Mouse (Mus musculus) hindbrain, embryonic 16.5 days (tissue): ENCODE data around the gene Tbc1d22b. TPM values are rescaled to one million over a fixed set of nuclear protein-coding genes. Genes with fewer than 3 reads are reported as not detected.
A peak's percentile ranks its signal among the peaks of the same experiment; 100 is the strongest.
"Not testable (repeated sequence)": the region's sequence is repeated elsewhere in the genome, so short reads cannot be mapped to it uniquely, and the experiment has no call there.

Source experiments
- ATAC-seq: fragments of 200-750 bp; cut with Nextera tagmentation; 2 replicates; pipeline ENCODE4 v1.8.0; 2017; ENCODE audit warnings: moderate TSS enrichment, moderate library complexity
- H3K27ac ChIP-seq: fragments of 300-500 bp; sonication (generic); 2 replicates; pipeline ENCODE4 v1.5.1; 2014; ENCODE audit warnings: low read depth, mild to moderate bottlenecking, control low read depth, low read length, moderate library complexity
- H3K27me3 ChIP-seq: fragments of 300-500 bp; sonication (generic); replicated peaks from 2 replicates; pipeline ENCODE4 v1.6.1; 2014; ENCODE audit warnings: low read length; ENCODE audit not compliant: control insufficient read depth, insufficient read depth
- H3K36me3 ChIP-seq: fragments of 300-500 bp; sonication (generic); 2 replicates; pipeline ENCODE4 v1.6.1; 2014; ENCODE audit warnings: mild to moderate bottlenecking, low read length, moderate library complexity, mixed read lengths; ENCODE audit not compliant: control insufficient read depth, insufficient read depth
- H3K4me1 ChIP-seq: fragments of 300-500 bp; sonication (generic); 2 replicates; pipeline ENCODE4 v1.6.1; 2014; ENCODE audit warnings: low read depth, low read length; ENCODE audit not compliant: control insufficient read depth, insufficient read depth
- H3K4me2 ChIP-seq: fragments of 300-500 bp; sonication (generic); 2 replicates; pipeline ENCODE4 v1.6.1; 2014; ENCODE audit warnings: mild to moderate bottlenecking, low read length, control low read depth, moderate library complexity
- H3K4me3 ChIP-seq: fragments of 300-500 bp; sonication (generic); 2 replicates; pipeline ENCODE4 v1.5.1; 2014; ENCODE audit warnings: mild to moderate bottlenecking, low read length, control low read depth, moderate library complexity
- H3K9ac ChIP-seq: fragments of 300-500 bp; sonication (generic); 2 replicates; pipeline ENCODE4 v1.6.1; 2014; ENCODE audit warnings: low read depth, mild to moderate bottlenecking, control low read depth, low read length, moderate library complexity
- H3K9me3 ChIP-seq: fragments of 300-500 bp; sonication (generic); 2 replicates; pipeline ENCODE4 v1.6.1; 2014; ENCODE audit warnings: mild to moderate bottlenecking, low read length, moderate library complexity; ENCODE audit not compliant: control insufficient read depth
- WGBS: fragments of 180-500 bp; shearing (Covaris S2); extraction: QIAGEN DNeasy Blood & Tissue Kit; methylation state at CpG from one replicate; pipeline ENCODE4 v1.1.7; 2014; 5-methylcytosine and 5-hydroxymethylcytosine counted together
- polyA plus RNA-seq: library from polyadenylated mRNA; unstranded; fragments of >200 nt; fragmentation: Nextera tagmentation; extraction: Ambion mirVana; gene quantifications from 2 replicates; pipeline ENCODE4 v1.2.1, GENCODE M21; 2015

Tbc1d22b gene
- polyA plus RNA-seq, 1 experiment from 2014 or later: 26.5 TPM

GRCm38 (mm10) chr17:29513044-29513730 lies 36.4 kb upstream of the Tbc1d22b start:
- 37% methylated on average over 13 of the region's 13 CpGs for WGBS
- Histone ChIP-seq H3K4me2 (no peak overlapping the region), H3K9me3 (no peaks in the 10 kb centered on the region), H3K4me1 (no peaks in the 10 kb centered on the region), H3K27ac (no peak overlapping the region), H3K27me3 (no peaks in the 10 kb centered on the region), H3K36me3 (no peaks in the 10 kb centered on the region), H3K9ac (no peak overlapping the region; the same call in 1 of the 2 replicates), H3K4me3 (no peak overlapping the region)
- peak; percentile 65 for ATAC-seq

- Histone ChIP-seq H3K9me3 (no peaks in the 10 kb centered on the region), H3K4me2 (no peak overlapping the region), H3K27me3 (no peaks in the 10 kb centered on the region), H3K4me1 (no peaks in the 10 kb centered on the region), H3K36me3 (no peaks in the 10 kb centered on the region), H3K4me3 (no peak overlapping the region), H3K27ac (no peak overlapping the region), H3K9ac (no peak overlapping the region)
- WGBS: 4% methylated on average over 11 of the region's 11 CpGs
- peak; percentile 58; the same call in 1 of the 2 replicates for ATAC-seq
Observed at GRCm38 (mm10) chr17:29514435-29514834, 35.1 kb upstream of the Tbc1d22b start.

GRCm38 (mm10) chr17:29518665-29519064 lies 30.9 kb upstream of the Tbc1d22b start:
- not testable (repeated sequence) for H3K4me3 ChIP-seq, ATAC-seq, H3K9ac ChIP-seq

GRCm38 (mm10) chr17:29519731-29520130 lies 29.9 kb upstream of the Tbc1d22b start:
- H3K4me1 ChIP-seq: no peaks in the 10 kb centered on the region
- no peaks in the 10 kb centered on the region for H3K27me3 ChIP-seq
- H3K9ac ChIP-seq: no peak overlapping the region
- no peaks in the 10 kb centered on the region for H3K9me3 ChIP-seq
- H3K27ac ChIP-seq: no peak overlapping the region
- 73% methylated on average over 8 of the region's 8 CpGs for WGBS
- no peak for ATAC-seq
- no peak overlapping the region for H3K4me2 ChIP-seq
- H3K36me3 ChIP-seq: no peaks in the 10 kb centered on the region
- no peak overlapping the region for H3K4me3 ChIP-seq

More at GRCm38 (mm10) chr17:29518665-29519064, 30.9 kb upstream of the Tbc1d22b start:
- H3K36me3 ChIP-seq, H3K4me1 ChIP-seq, H3K4me2 ChIP-seq, H3K9me3 ChIP-seq, H3K27me3 ChIP-seq, H3K27ac ChIP-seq: not testable (repeated sequence)
- 88% methylated on average over 5 of the region's 5 CpGs for WGBS

GRCm38 (mm10) chr17:29525613-29526012 lies 24.0 kb upstream of the Tbc1d22b start:
- ATAC-seq: no peak
- Histone ChIP-seq H3K4me2 (no peak overlapping the region), H3K9me3 (peaks cover 7% of the 10 kb centered on the region; the same call in 1 of the 2 replicates), H3K27ac (no peak overlapping the region), H3K27me3 (no peaks in the 10 kb centered on the region), H3K36me3 (no peaks in the 10 kb centered on the region), H3K4me1 (no peaks in the 10 kb centered on the region), H3K4me3 (no peak overlapping the region), H3K9ac (no peak overlapping the region)
- 93% methylated on average over 2 of the region's 2 CpGs for whole genome bisulfite sequencing

- Histone ChIP-seq H3K9me3 (peaks cover 7% of the 10 kb centered on the region; the same call in 1 of the 2 replicates), H3K4me3 (no peak overlapping the region), H3K4me2 (no peak overlapping the region), H3K27ac (no peak overlapping the region), H3K27me3 (no peaks in the 10 kb centered on the region), H3K36me3 (no peaks in the 10 kb centered on the region), H3K9ac (no peak overlapping the region), H3K4me1 (no peaks in the 10 kb centered on the region)
- no peak for ATAC-seq
- 72% methylated on average over 8 of the region's 8 CpGs for WGBS
Observed at GRCm38 (mm10) chr17:29528568-29529187, 20.9 kb upstream of the Tbc1d22b start.

- Histone ChIP-seq H3K27ac (no peak overlapping the region), H3K4me3 (no peak overlapping the region), H3K36me3 (no peaks in the 10 kb centered on the region), H3K9ac (no peak overlapping the region), H3K4me1 (no peaks in the 10 kb centered on the region), H3K27me3 (no peaks in the 10 kb centered on the region), H3K4me2 (no peak overlapping the region), H3K9me3 (0 out of 2 replicates have a peak, but pooled peaks cover 4% of the 10 kb centered on the region)
- WGBS: 75% methylated on average over 6 of the region's 6 CpGs
- no peak for ATAC-seq
Observed at GRCm38 (mm10) chr17:29530508-29530907, 19.1 kb upstream of the Tbc1d22b start.

- H3K4me3 ChIP-seq: no peak overlapping the region
- no peak overlapping the region for H3K27ac ChIP-seq
- 0 out of 2 replicates have a peak, but pooled peaks cover under 1% of the 10 kb centered on the region for H3K9me3 ChIP-seq
- H3K36me3 ChIP-seq: no peaks in the 10 kb centered on the region
- H3K4me2 ChIP-seq: no peak overlapping the region
- H3K27me3 ChIP-seq: no peaks in the 10 kb centered on the region
- ATAC-seq: no peak
- WGBS: 78% methylated on average over 9 of the region's 9 CpGs
- no peak overlapping the region for H3K9ac ChIP-seq
- no peaks in the 10 kb centered on the region for H3K4me1 ChIP-seq
Observed at GRCm38 (mm10) chr17:29531278-29531677, 18.3 kb upstream of the Tbc1d22b start.

GRCm38 (mm10) chr17:29531757-29532384 lies 17.7 kb upstream of the Tbc1d22b start:
- ATAC-seq: no peak
- Histone ChIP-seq H3K9ac (no peak overlapping the region), H3K4me3 (no peak overlapping the region), H3K27me3 (no peaks in the 10 kb centered on the region), H3K36me3 (no peaks in the 10 kb centered on the region), H3K9me3 (no peaks in the 10 kb centered on the region), H3K4me1 (no peaks in the 10 kb centered on the region), H3K27ac (no peak overlapping the region), H3K4me2 (no peak overlapping the region)
- WGBS: 41% methylated on average over 10 of the region's 10 CpGs
